Mouse (Mus musculus): Measurements from ENCODE around the gene Gpn1.

GRCm38 (mm10) chr5:31452562-31452878 is 42.0 kb upstream of the Gpn1 start:
- TF ChIP-seq CTCF (IDR thresholded peaks at IDR 0.05; ENCODE audit: low read depth, low read length), result no peak
- TF ChIP-seq POLR2A (IDR thresholded peaks at IDR 0.05; ENCODE audit: extremely low read depth, insufficient read depth, low read length), result no peak
